Mouse (Mus musculus): ENCODE data around the gene Zfp748. TPM values are rescaled to one million over a fixed set of nuclear protein-coding genes. Genes with fewer than 3 reads are reported as not detected.

Gene Zfp748
- 1.6 and 1.9 TPM in 2 replicates for polyA plus RNA-seq (2015; fragmentation: Nextera tagmentation; extraction: Ambion mirVana)

DNA sequence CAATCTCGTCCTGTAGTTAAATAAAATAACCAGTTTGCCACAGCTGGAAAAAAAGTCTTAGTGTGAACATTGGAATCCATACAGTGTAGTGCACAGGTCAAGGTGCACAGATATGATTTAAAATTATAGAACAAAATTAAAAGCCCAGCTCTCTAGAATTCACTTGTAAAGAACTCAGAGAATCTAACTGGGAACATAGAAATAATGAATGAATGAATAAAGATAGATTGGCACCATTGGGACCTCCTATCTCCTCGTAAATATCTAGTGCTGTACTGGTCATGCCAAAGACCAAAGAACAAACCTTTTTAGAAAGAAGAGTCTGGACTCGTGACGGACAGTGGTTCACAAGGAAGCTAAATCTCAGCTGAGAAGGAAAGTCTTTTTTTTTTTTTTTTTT is at the start of gene Zfp748:
TSS of gene Zfp748 (minus strand) at position 101 of the 400 bp plus-strand sequence.
- Histone ChIP-seq H3K4me3 (ENCODE audit: low read depth, low read length) (peak within 1 kb of the TSS; percentile 74), H3K27me3 (ENCODE audit: insufficient read depth, low read length) (no peaks in the 10 kb centered on the region), H3K36me3 (replicated peaks; ENCODE audit: insufficient read depth, low read length) (no peaks in the 10 kb centered on the region), H3K9ac (replicated peaks) (peak within 1 kb of the TSS; percentile 80), H3K4me2 (ENCODE audit: low read depth, low read length) (peak within 1 kb of the TSS; percentile 73), H3K27ac (ENCODE audit: low read depth) (peak within 1 kb of the TSS; percentile 79), H3K9me3 (ENCODE audit: low read length) (no peaks in the 10 kb centered on the region), H3K4me1 (ENCODE audit: insufficient read depth) (peaks cover 14% of the 10 kb centered on the region)
- TF ChIP-seq CTCF (IDR thresholded peaks at IDR 0.05; ENCODE audit: low read depth): no peak
- no peak for TF ChIP-seq EP300 (IDR thresholded peaks at IDR 0.05; ENCODE audit: low read depth)
- no peak for DNase-seq
- ATAC-seq: no peak
- 71% methylated on average over 4 of the region's 4 CpGs for WGBS (ENCODE audit: insufficient replicate concordance)

DNA sequence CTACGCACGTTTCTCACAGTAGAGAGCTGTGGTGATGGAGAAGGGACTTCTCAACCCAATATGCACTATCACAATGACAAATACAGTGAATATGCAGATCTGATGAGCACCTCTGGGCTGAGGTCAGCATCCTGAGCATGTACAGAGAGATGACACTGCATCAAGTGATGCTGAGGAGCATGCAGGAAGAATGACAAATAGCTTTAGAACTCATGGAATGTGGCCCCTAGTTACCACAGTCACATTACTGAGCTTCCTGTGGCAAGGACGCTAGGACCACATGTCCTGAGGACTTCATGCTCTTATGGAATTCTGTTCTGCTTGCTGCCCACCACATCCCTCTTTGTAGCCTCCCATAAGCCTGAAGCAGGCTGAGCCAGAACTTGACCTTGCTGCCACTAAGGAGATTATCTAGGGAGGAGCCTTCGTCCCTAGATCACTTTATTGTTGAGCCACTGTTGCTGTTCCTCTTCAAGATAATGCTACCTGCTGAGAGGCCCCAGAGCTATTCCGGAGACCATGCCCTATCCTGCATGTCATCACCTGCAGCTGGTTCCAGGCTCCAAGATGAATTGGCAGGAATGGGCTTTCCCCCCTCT is 19.1 kb upstream of the Zfp748 start:
- H3K9me3 ChIP-seq (ENCODE audit: low read length): no peaks in the 10 kb centered on the region
- no peaks in the 10 kb centered on the region for H3K27me3 ChIP-seq (ENCODE audit: insufficient read depth, low read length)
- no peak for TF ChIP-seq EP300 (IDR thresholded peaks at IDR 0.05; ENCODE audit: low read depth)
- no peak for TF ChIP-seq CTCF (IDR thresholded peaks at IDR 0.05; ENCODE audit: low read depth)
- DNase-seq: no peak
- H3K4me3 ChIP-seq (ENCODE audit: low read depth, low read length): no peak overlapping the region
- no peak for ATAC-seq
- 68% methylated on average over 5 of the region's 5 CpGs for WGBS (ENCODE audit: insufficient replicate concordance)
- no peaks in the 10 kb centered on the region for H3K36me3 ChIP-seq (replicated peaks; ENCODE audit: insufficient read depth, low read length)
- no peak overlapping the region for H3K9ac ChIP-seq (replicated peaks)
- H3K27ac ChIP-seq (ENCODE audit: low read depth): no peak overlapping the region
- H3K4me2 ChIP-seq (ENCODE audit: low read depth, low read length): no peak overlapping the region
- no peaks in the 10 kb centered on the region for H3K4me1 ChIP-seq (ENCODE audit: insufficient read depth)

GRCm38 (mm10) chr13:67552505-67553346 is 904 bp downstream of the Zfp748 start:
- WGBS (ENCODE audit: insufficient replicate concordance): under 1% methylated on average over 44 of the region's 44 CpGs
- no peaks in the 10 kb centered on the region; the same call in 1 of the 2 replicates for H3K36me3 ChIP-seq (replicated peaks; ENCODE audit: insufficient read depth, low read length)

GRCm38 (mm10) chr13:67545941-67546340 is 7.7 kb downstream of the Zfp748 start:
- no peak for TF ChIP-seq EP300 (IDR thresholded peaks at IDR 0.05; ENCODE audit: low read depth)
- TF ChIP-seq CTCF (IDR thresholded peaks at IDR 0.05; ENCODE audit: low read depth): no peak
- no peak overlapping the region for H3K9ac ChIP-seq (replicated peaks)
- WGBS (ENCODE audit: insufficient replicate concordance): 83% methylated on average over 1 of the region's 1 CpGs
- H3K4me3 ChIP-seq (ENCODE audit: low read depth, low read length): no peak overlapping the region
- ATAC-seq (no peak), DNase-seq (no peak)
- no peaks in the 10 kb centered on the region for H3K27me3 ChIP-seq (ENCODE audit: insufficient read depth, low read length)
- peaks cover 28% of the 10 kb centered on the region for H3K36me3 ChIP-seq (replicated peaks; ENCODE audit: insufficient read depth, low read length)
- peaks cover 4% of the 10 kb centered on the region for H3K4me1 ChIP-seq (ENCODE audit: insufficient read depth)
- no peaks in the 10 kb centered on the region for H3K9me3 ChIP-seq (ENCODE audit: low read length)
- no peak overlapping the region for H3K27ac ChIP-seq (ENCODE audit: low read depth)
- no peak overlapping the region for H3K4me2 ChIP-seq (ENCODE audit: low read depth, low read length)

More at GRCm38 (mm10) chr13:67552505-67553346, 904 bp downstream of the Zfp748 start:
- peak; percentile 86 for DNase-seq
- Histone ChIP-seq H3K4me2 (ENCODE audit: low read depth, low read length) (peak overlapping the region; percentile 73), H3K27ac (ENCODE audit: low read depth) (peak overlapping the region; percentile 79), H3K9ac (replicated peaks) (peak overlapping the region; percentile 80), H3K4me3 (ENCODE audit: low read depth, low read length) (peak overlapping the region; percentile 74), H3K9me3 (ENCODE audit: low read length) (no peaks in the 10 kb centered on the region), H3K27me3 (ENCODE audit: insufficient read depth, low read length) (no peaks in the 10 kb centered on the region), H3K4me1 (ENCODE audit: insufficient read depth) (peaks cover 14% of the 10 kb centered on the region)
- TF ChIP-seq EP300 (IDR thresholded peaks at IDR 0.05; ENCODE audit: low read depth) (no peak), CTCF (IDR thresholded peaks at IDR 0.05; ENCODE audit: low read depth) (no peak)
- peak; percentile 98 for ATAC-seq

GRCm38 (mm10) chr13:67527049-67527730 is 26.4 kb downstream of the Zfp748 start:
- Histone ChIP-seq H3K9me3 (ENCODE audit: low read length) (no peaks in the 10 kb centered on the region), H3K4me2 (ENCODE audit: low read depth, low read length) (peak overlapping the region; percentile 97; the same call in 1 of the 2 replicates), H3K4me3 (ENCODE audit: low read depth, low read length) (no peak overlapping the region), H3K27ac (ENCODE audit: low read depth) (no peak overlapping the region), H3K4me1 (ENCODE audit: insufficient read depth) (peaks cover 13% of the 10 kb centered on the region), H3K9ac (replicated peaks) (no peak overlapping the region), H3K27me3 (ENCODE audit: insufficient read depth, low read length) (no peaks in the 10 kb centered on the region), H3K36me3 (replicated peaks; ENCODE audit: insufficient read depth, low read length) (no peaks in the 10 kb centered on the region)
- 69% methylated on average over 3 of the region's 3 CpGs for WGBS (ENCODE audit: insufficient replicate concordance)
- no peak for ATAC-seq
- DNase-seq: no peak
- TF ChIP-seq EP300 (IDR thresholded peaks at IDR 0.05; ENCODE audit: low read depth): no peak
- no peak for TF ChIP-seq CTCF (IDR thresholded peaks at IDR 0.05; ENCODE audit: low read depth)

All from liver, postnatal 0 days (tissue).